Mouse (Mus musculus) liver, embryonic 14.5 days (tissue): Measurements from ENCODE around the gene Cd47. TPM values are rescaled to one million over a fixed set of nuclear protein-coding genes. Genes with fewer than 3 reads are reported as not detected.

Source experiments
- ATAC-seq: fragments of 200-750 bp; cut with Nextera tagmentation; 2 replicates; pipeline ENCODE4 v1.8.0; 2017; ENCODE audit warnings: moderate number of reproducible peaks, mild to moderate bottlenecking, moderate library complexity; ENCODE audit not compliant: insufficient read depth
- DNase-seq, 3 experiments: peaks; one replicate each; pipeline ENCODE4 v3.0.0-alpha.2; 2012 to 2013; ENCODE audit warnings: low read depth in 3 of 3, low spot score in 3 of 3
- H3K27ac ChIP-seq: fragments of 300-500 bp; sonication (generic); 2 replicates; pipeline ENCODE4 v1.5.1; 2014; ENCODE audit warnings: moderate library complexity, mild to moderate bottlenecking, control low read depth, inconsistent platforms
- H3K27me3 ChIP-seq: fragments of 300-500 bp; sonication (generic); 2 replicates; pipeline ENCODE4 v1.6.1; 2014; ENCODE audit warnings: mild to moderate bottlenecking, low read length, moderate library complexity; ENCODE audit not compliant: control insufficient read depth, insufficient read depth
- H3K36me3 ChIP-seq: fragments of 300-500 bp; sonication (generic); replicated peaks from 2 replicates; pipeline ENCODE4 v1.6.1; 2014; ENCODE audit warnings: low read depth; ENCODE audit not compliant: control insufficient read depth, insufficient read depth
- H3K4me1 ChIP-seq, 2 experiments: fragments of 200-500 bp in 1 of 2; fragments of 300-500 bp in 1 of 2; sonication (generic) in 1 of 2; replicated peaks; 2 replicates each; pipeline ENCODE4 v1.6.1; 2012 to 2014; ENCODE audit warnings: antibody characterized with exemption in 1 of 2, inconsistent platforms in 1 of 2, low read length in 1 of 2; ENCODE audit not compliant: control insufficient read depth in 2 of 2, insufficient read depth in 2 of 2
- H3K4me2 ChIP-seq: fragments of 300-500 bp; sonication (generic); 2 replicates; pipeline ENCODE4 v1.6.1; 2014; ENCODE audit warnings: low read depth, mild to moderate bottlenecking, control low read depth, moderate library complexity
- H3K4me3 ChIP-seq, 2 experiments: fragments of 200-500 bp in 1 of 2; fragments of 300-500 bp in 1 of 2; sonication (generic) in 1 of 2; 2 replicates each; pipeline ENCODE4 v1.5.1; 2012 to 2014; ENCODE audit warnings: low read depth in 2 of 2, low read length in 2 of 2, mild to moderate bottlenecking in 2 of 2, control low read depth in 1 of 2, inconsistent platforms in 1 of 2, moderate library complexity in 1 of 2; ENCODE audit not compliant: insufficient read depth in 1 of 2
- H3K9ac ChIP-seq: fragments of 300-500 bp; sonication (generic); replicated peaks from 2 replicates; pipeline ENCODE4 v1.6.1; 2014; ENCODE audit warnings: mild to moderate bottlenecking, control low read depth, moderate library complexity
- H3K9me3 ChIP-seq: fragments of 300-500 bp; sonication (generic); 2 replicates; pipeline ENCODE4 v1.6.1; 2016; ENCODE audit warnings: low read length, mixed read lengths; ENCODE audit not compliant: control insufficient read depth
- CTCF ChIP-seq: IDR thresholded peaks from 2 replicates; pipeline ENCODE4 v1.5.1; 2016; ENCODE audit warnings: antibody characterized with exemption, low read depth, control low read depth
- EP300 ChIP-seq: IDR thresholded peaks from 2 replicates; pipeline ENCODE4 v1.6.1; 2016; ENCODE audit warnings: antibody characterized with exemption, low read depth
- WGBS: fragments of 180-500 bp; shearing (Covaris S2); extraction: QIAGEN DNeasy Blood & Tissue Kit; methylation state at CpG from one replicate; pipeline ENCODE4 v1.1.7; 2014; ENCODE audit not compliant: insufficient replicate concordance; 5-methylcytosine and 5-hydroxymethylcytosine counted together
- polyA plus RNA-seq, 2 experiments: library from polyadenylated mRNA; depleted of rRNA in 1 of 2; stranded (reverse) in 1 of 2; unstranded in 1 of 2; fragments of >200 nt; fragmentation: Nextera tagmentation in 1 of 2; extraction: Ambion mirVana in 1 of 2; gene quantifications; 2 replicates each; pipeline versions ENCODE4 v1.2.1 to v1.2.3; 2012 to 2014

Gene Cd47
- polyA plus RNA-seq, 2 experiments = 82.5 to 331 TPM

DNA sequence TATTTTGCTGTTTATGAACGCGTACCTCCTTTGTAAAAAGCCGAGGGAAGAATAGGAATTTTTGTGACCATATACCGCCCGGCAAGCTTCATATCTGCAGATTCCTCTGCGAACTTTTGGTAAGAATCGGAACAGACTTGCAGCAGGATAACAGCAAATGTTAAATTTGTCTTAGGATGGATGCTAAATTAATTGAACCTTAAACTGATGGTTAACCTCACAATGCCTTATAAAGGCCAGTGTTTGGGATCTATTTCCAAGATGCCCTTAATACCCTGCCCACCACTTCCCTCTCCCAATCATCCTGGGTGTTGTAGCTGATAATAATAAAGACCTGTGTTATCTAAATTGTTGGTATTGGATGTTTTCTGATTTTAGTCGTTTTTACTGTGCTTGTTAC, 56.3 kb downstream of the Cd47 start:
- WGBS = 4% methylated on average over 8 of the region's 8 CpGs
- TF ChIP-seq EP300 (no peak), CTCF (no peak)
- Histone ChIP-seq H3K4me1 (peaks cover 39 to 47% of the 10 kb centered on the region in 2 experiments), H3K27me3 (no peaks in the 10 kb centered on the region), H3K4me3 (peak overlapping the region; percentile 61 to 90), H3K9me3 (no peaks in the 10 kb centered on the region), H3K4me2 (peak overlapping the region; percentile 88), H3K36me3 (peaks cover 37% of the 10 kb centered on the region), H3K27ac (peak overlapping the region; percentile 98), H3K9ac (peak overlapping the region; percentile 99)
- ATAC-seq (no peak), DNase-seq (no peak)

DNA sequence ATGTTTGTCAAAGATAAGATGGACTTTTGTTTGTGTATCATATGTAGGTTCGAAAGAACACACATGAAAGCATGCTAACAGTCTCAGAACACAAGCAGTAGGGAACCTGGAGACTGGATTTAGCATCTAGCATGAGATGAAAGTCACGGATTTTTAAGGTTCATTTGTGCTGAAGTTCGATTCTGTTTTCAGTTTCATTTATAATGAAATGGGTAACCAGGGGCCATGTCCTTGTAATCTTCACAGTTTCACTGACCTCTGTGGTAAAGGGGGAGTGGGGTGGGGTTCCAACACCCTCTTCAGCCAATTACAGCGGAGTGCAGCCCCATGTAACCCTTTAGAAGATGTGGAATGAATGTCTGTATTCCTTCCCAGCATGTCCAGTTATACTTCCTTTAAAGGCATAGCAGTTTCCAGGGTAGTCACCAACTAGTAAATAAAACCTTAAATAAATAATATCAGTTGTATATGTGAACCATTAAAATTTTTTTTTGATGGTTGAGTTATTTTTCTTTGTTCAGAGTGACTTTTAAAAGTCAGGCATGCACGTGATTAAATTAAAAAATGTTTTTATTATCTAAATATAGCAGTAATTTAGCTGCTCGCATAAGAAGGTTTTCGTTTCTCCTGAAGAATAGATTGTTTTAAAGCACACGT, 57.3 kb downstream of the Cd47 start:
- WGBS = 10% methylated on average over 8 of the region's 8 CpGs
- ATAC-seq = no peak

DNA sequence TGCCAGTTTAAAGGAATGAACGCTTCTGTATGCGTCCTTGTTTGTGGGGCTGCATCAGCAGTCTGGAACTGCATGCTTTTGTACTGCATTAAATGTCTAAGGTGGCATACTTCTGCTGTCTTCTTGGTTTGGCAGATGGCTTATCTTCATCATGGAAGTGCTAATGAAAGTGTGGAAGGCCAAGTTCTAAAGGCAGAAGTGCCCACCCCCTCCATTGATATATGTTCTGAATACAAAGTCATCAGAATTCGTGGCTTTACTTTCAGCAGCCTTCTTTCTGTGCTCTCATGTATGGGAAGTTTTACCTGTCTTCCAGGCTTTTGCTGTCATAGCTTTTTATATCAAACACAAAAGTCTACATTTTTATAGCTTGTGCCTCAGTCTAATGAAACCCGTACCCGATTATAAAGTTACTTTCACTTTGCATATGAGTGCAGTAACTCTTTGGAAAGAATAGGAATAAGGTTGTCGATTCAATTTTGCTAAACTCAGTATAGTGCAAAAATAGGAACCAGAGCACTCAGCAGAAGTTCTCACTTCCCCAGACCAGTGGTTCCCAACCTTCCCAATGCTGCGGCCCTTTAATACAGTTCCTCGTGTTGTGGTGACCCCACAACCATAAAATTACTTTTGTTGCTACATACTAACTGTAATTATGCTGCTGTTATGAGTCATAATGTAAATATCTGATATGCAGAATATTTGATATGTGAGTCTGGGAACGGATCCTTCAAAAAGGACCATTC, 58.0 kb downstream of the Cd47 start:
- ATAC-seq (no peak), DNase-seq (no peak)
- WGBS = 17% methylated on average over 9 of the region's 9 CpGs
- Histone ChIP-seq H3K9ac (peak overlapping the region; percentile 99), H3K27ac (peak overlapping the region; percentile 95), H3K9me3 (no peaks in the 10 kb centered on the region), H3K4me3 (peak overlapping the region; percentile 61 to 90), H3K4me2 (peak overlapping the region; percentile 88), H3K4me1 (peaks cover 38 to 45% of the 10 kb centered on the region in 2 experiments), H3K27me3 (no peaks in the 10 kb centered on the region), H3K36me3 (peaks cover 54% of the 10 kb centered on the region)
- TF ChIP-seq EP300 (no peak), CTCF (no peak)

More for the DNA sequence above, 57.3 kb downstream of the Cd47 start:
- Histone ChIP-seq H3K4me2 (peak overlapping the region; percentile 88), H3K36me3 (peaks cover 47% of the 10 kb centered on the region), H3K4me3 (peak overlapping the region; percentile 61 to 90), H3K27ac (peak overlapping the region; percentile 98), H3K9me3 (no peaks in the 10 kb centered on the region), H3K9ac (peak overlapping the region; percentile 99), H3K4me1 (peaks cover 38 to 49% of the 10 kb centered on the region in 2 experiments), H3K27me3 (no peaks in the 10 kb centered on the region)
- DNase-seq = no peak
- TF ChIP-seq EP300 = peak; percentile 55; the same call in 1 of the 2 replicates
- no peak for TF ChIP-seq CTCF

DNA sequence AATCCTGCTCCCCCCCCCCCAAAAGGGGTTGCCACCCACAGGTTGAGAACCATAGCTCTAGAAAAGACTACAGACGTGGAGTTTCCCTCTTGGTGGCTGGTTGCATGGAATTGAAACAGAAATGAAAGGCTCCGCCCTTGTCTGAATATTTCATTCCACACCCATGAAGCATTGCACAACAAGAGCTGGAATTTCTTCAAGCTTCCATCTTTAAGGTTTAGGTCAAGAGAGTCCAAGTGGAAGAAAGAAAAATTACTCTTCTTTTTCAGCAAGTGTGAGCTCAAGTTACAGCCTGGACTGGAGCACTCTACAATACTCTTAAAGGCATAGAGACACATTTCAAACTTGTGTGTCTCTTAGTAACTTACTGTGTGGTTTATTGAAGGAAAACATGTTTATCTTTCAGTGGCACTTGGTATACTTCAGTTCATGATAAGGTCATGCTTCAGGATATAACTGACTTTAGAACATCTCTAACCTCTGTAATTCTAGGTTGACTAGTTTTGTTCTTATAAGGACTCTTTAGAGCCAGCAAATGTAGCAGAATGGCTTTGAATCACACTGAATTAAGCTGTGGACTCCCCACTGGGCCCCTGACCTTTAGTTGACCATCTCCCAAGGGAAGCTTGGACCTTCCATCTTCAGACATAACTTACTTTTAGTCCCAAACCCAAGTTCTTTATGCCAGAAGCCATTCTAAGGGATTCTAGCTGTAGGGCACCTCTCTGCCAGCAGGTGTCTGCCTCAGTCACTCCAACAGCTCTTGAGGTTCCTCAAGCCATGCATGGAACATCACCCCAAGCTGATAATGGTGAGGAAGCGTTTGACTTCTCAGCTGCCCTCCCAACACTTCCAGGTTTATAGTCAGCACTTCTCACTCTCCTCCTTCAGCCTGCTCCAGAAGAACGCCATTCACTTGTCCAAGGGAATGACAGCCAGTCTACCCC, 58.8 kb downstream of the Cd47 start:
- Histone ChIP-seq H3K36me3 (peaks cover 62% of the 10 kb centered on the region), H3K27me3 (no peaks in the 10 kb centered on the region), H3K9me3 (no peaks in the 10 kb centered on the region), H3K27ac (peak overlapping the region; percentile 95), H3K4me3 (peak overlapping the region; percentile 61 to 90), H3K9ac (peak overlapping the region; percentile 99), H3K4me1 (peaks cover 31 to 37% of the 10 kb centered on the region in 2 experiments), H3K4me2 (peak overlapping the region; percentile 88)
- 22% methylated on average over 4 of the region's 4 CpGs for WGBS
- TF ChIP-seq CTCF = peak; percentile 79
- peak; percentile 89 for TF ChIP-seq EP300
- ATAC-seq (peak; percentile 12; the same call in 1 of the 2 replicates), DNase-seq (peak in 1 of 3 experiments; percentile 66)
